Mouse (Mus musculus) adrenal gland, adult 2 months (tissue): ENCODE results near the gene Smagp. TPM values are rescaled to one million over a fixed set of nuclear protein-coding genes. Genes with fewer than 3 reads are reported as not detected.

Source experiments
- DNase-seq: peaks from one replicate; pipeline ENCODE4 v3.0.0; 2021
- polyA plus RNA-seq: library from polyadenylated mRNA; depleted of rRNA; stranded (reverse); fragments of >200 nt; gene quantifications from 2 replicates; pipeline ENCODE4 v1.2.3, GENCODE M21; 2012
- total RNA-seq, 2 experiments: library from RNA; stranded (reverse); gene quantifications; 2 replicates each; pipeline ENCODE4 v1.2.3; 2021

Gene Smagp
- total and polyA plus RNA-seq, 3 experiments: 35.1 to 44.2 (median 41.7) TPM

DNA sequence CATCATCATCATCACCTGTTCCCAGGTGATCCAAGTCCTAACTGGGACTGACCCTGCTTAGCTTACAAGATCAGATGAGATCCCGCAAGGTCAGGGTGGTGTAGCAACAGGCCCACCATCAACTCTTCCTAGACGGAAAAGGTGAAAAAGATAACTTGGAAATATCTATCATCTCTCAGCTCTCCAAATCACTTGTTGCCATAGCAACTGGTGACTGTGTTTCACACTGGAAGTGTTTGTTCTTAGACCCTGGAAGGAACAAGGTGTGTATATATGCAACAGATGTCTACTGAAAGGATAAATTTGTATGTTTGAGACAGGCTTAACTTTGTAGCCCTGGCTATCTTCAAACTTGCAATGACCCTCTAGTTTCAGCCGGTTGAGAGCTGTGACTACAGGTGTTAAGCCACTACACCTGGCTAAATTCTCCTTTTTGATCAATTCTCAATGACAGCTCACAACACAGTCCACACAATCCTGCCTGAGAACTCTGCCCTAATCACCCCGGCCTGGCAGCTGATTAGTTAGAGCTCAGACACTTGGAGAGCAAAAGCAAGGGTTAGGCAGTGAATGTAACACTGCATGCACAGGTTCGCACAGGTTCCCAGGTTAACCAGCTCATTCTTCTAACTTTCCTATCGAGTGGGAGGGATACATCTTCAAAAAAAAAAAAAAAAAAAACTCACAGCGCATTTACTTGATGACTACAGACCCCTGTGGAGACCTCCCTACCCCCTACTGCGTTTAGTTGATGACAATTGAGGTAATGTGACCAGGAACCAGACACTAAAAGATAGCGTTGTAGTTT, 28.9 kb upstream of the Smagp start:
- DNase-seq: no peak

- no peak for DNase-seq
These were observed 28.1 kb upstream of the Smagp start for GRCm38 (mm10) chr15:100664813-100665274.

DNA sequence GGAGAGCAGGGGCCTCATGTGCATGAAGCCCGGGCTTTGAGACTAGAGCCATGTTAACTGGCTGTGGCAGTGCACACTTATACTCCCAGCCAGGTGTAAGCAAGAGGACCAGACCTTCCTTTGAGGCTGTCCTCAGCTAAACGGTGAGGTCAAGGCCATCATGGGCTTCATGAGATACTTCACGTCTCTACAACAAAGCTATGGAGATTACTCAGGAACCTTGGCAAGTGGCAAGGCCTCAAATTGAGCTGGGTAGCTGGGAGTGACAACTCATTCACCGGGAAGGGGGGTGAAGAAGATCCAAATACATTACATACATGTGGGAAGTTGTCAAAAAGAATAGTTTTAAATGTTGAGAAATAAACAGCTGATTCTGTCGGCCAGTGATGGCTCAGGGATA, 24.1 kb upstream of the Smagp start:
- DNase-seq: peak; percentile 55

- peak; percentile 68 for DNase-seq
These were observed 23.6 kb upstream of the Smagp start for GRCm38 (mm10) chr15:100660306-100660705.

- no peak for DNase-seq
These were observed 18.5 kb upstream of the Smagp start for GRCm38 (mm10) chr15:100655201-100655600.

GRCm38 (mm10) chr15:100654271-100654670, 17.5 kb upstream of the Smagp start:
- DNase-seq: peak; percentile 23

DNA sequence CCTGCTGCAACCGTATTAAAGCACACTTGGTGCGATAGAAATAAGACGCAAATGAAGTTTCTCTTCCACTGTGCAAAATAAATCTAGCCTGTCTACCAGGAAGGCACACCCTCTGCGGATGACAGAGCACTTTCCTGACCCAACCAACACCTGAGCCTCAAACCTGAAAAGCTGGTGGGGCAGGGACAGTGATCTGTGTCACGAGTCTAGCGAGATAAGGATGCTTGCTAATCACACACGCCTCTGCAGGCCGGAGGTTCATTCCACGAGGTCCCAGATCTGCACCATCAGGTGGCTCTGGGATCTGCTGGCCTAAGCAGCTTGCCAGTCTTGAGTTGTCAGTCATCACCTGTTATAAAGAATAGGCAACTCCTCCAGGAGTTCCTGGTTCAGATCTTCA, 14.9 kb upstream of the Smagp start:
- DNase-seq: no peak

DNA sequence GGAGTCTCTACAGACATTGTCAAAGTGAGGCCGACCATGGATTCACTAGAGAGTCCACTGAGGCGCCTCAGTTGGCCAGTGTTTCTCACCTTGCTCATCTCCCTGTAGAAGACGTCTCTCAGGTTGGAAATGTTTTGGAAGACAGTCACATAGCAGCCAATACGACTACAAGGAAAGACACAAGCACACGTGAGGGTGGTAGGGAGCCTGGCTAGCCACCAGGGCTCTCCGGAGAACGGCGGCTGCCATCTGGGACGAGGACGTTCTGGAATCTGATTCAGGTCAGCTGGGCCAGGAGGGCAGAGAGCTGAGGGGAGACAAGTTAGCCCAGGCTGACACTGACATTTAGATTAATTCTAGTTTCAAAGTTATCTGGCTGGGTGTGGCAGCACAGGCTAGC, 13.4 kb upstream of the Smagp start:
- DNase-seq: no peak

DNA sequence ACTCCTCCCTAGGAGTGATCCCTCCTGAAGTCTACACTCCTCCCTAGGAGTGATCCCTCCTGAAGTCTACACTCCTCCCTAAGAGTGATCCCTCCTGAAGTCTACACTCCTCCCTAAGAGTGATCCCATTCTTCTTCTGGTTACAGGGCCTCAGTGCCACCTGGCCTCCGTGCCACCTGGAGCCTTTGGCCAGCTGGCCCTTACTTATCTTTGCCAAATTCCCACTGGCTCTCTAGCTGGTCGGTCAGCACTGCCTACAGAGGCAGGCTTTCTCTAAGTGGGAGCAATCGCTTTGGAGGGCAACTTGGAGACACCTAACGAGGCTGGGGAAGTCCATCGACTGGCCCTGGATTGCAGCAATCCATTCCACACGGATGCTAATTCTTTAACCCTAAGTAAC, 9.4 kb upstream of the Smagp start:
- DNase-seq: no peak

DNA sequence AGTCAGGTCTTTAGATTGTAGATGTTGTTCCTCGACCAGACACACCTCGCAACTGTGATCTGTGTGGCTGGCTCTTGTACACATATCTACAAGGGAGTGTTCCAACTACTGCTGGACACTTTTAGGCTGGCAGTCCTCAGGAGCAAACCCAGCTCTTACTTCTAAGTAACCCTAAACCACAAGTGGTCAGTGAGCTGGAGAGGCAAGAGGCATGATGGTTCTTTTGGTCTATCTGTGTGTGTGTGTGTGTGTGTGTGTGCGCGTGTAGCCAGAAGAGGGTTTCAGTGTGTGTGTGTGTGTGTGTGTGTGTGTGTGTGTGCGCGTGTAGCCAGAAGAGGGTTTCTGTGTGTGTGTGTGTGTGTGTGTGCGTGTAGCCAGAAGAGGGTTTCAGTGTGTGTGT, 5.7 kb upstream of the Smagp start:
- no peak for DNase-seq

- no peak for DNase-seq
These were observed 4.6 kb upstream of the Smagp start for GRCm38 (mm10) chr15:100641226-100641810.

GRCm38 (mm10) chr15:100639972-100640750, 3.4 kb upstream of the Smagp start:
- no peak for DNase-seq

- DNase-seq: peak; percentile 81
These were observed 921 bp upstream of the Smagp start for GRCm38 (mm10) chr15:100637661-100638060.

DNA sequence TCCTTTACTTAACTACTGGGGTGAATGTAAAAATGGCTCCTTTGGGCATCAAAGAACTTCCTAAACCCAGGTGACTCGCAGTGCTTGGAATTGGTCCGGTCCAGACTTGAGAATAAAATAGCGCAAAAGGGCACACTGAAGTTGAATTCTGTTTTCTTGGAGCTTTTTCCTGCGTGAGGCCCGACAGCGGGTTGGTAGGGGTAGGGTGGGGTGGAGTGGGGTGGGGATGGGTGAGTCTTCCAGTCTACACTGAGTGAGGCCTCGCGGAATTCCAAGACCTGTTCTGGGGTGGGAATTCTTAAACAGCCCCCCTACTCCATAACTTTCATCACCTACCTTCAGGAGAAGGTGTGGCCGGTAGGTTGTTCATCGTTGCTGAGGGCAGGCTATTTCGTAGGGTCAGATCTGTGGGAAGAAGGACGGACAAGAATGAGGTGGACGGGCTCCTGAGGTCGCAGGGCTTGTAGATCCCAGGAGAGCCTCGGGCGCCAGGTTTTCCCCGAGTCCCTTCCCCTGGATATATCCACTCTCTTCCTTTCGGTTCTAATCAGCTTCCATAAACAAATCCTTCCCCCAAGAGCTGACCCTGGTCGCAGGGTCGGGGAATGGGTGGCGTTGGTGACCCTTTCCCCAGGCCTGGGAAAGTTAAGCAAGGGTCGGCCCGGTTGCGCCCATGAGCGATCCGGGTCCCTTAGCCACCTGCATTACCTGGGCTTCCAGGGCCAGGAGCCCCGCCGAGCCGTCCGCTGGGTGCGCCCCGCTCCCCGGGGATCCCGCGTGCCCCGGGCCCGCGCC, 692 bp downstream of the Smagp start:
- peak; percentile 16 for DNase-seq

DNA sequence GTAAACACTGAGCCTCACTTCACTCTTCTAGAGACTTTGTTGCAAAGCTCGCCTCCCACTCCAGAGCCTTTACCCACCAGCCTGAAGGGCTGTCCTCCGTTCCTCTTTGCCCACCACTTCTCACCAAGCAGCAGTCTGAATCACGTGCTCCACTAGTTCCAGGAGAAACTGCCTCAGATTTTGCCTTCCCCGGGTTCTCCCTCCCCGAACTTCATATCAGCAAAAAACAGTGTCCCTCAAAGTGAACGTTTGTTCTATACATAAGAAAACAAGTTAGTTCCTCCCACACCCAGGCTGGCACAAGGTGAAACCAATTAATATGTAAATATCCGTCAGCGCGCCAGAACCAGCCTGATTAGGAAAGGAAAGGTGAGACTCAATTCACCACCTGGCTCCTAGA, 1.5 kb downstream of the Smagp start:
- DNase-seq: no peak

- no peak for DNase-seq
These were observed 3.4 kb downstream of the Smagp start for GRCm38 (mm10) chr15:100633341-100633740.

- DNase-seq: peak; percentile 47
These were observed 4.4 kb downstream of the Smagp start for GRCm38 (mm10) chr15:100632323-100632722.

GRCm38 (mm10) chr15:100631454-100632170, 5.1 kb downstream of the Smagp start:
- no peak for DNase-seq

GRCm38 (mm10) chr15:100630126-100630525, 6.6 kb downstream of the Smagp start:
- no peak for DNase-seq

GRCm38 (mm10) chr15:100628797-100629196, 7.9 kb downstream of the Smagp start:
- no peak for DNase-seq

DNA sequence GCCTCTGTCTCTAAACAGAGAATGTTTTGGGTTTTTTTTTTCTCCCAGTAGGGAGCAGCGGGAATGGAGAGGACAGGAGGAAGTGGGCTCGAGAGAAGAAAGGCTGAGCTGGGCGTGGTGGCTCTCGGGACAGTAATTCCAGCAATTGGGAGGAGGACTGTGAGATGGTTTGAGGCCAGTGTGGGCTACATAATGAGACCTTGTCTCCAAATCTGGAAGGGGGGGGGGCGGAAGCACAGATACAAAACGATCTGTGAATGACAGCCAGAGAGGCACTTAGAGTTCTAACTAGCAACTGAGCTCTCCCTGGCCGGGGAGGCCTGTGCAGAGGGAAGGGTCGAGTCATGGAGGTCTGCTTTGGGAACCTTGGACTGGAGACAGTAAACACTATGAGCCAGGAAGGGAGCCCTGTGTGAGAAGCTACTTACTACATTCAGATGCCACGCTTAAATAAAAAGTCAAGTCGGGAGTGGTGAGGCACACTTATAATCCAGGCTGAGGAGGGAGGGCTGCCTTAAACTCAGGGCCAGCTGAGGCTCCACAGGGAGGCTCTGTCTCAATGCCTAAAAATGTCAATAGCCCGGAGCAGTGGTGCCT, 8.9 kb downstream of the Smagp start:
- no peak for DNase-seq
